Mouse (Mus musculus) heart, embryonic 14.5 days (tissue): Measurements from ENCODE around the gene Usp51. TPM values are rescaled to one million over a fixed set of nuclear protein-coding genes. Genes with fewer than 3 reads are reported as not detected.
A peak's percentile ranks its signal among the peaks of the same experiment; 100 is the strongest.
"Not testable (repeated sequence)": the region's sequence is repeated elsewhere in the genome, so short reads cannot be mapped to it uniquely, and the experiment has no call there.

ENCODE experiments used
- ATAC-seq: fragments of 200-750 bp; cut with Nextera tagmentation; 2 replicates; pipeline ENCODE4 v1.8.0; 2017; ENCODE audit warnings: low read depth, moderate TSS enrichment; ENCODE audit not compliant: insufficient number of reproducible peaks, insufficient read depth, low FRiP score
- H3K27ac ChIP-seq, 2 experiments: fragments of 200-500 bp in 1 of 2; fragments of 300-500 bp in 1 of 2; sonication (generic) in 1 of 2; replicated peaks in 1 of 2; 2 replicates each; pipeline ENCODE4 v1.5.1; 2012 to 2014; ENCODE audit warnings: low read depth in 2 of 2, low read length in 2 of 2, control low read depth in 1 of 2, mild to moderate bottlenecking in 1 of 2, mixed read lengths in 1 of 2; ENCODE audit not compliant: control insufficient read depth in 1 of 2, insufficient read depth in 1 of 2
- H3K27me3 ChIP-seq: fragments of 300-500 bp; sonication (generic); 2 replicates; pipeline ENCODE4 v1.6.1; 2014; ENCODE audit warnings: mild to moderate bottlenecking, low read length, control low read depth; ENCODE audit not compliant: control insufficient read depth, insufficient read depth
- H3K36me3 ChIP-seq: fragments of 300-500 bp; sonication (generic); 2 replicates; pipeline ENCODE4 v1.6.1; 2014; ENCODE audit warnings: mild to moderate bottlenecking, control low read depth, low read length, mixed read lengths; ENCODE audit not compliant: control insufficient read depth, insufficient read depth
- H3K4me1 ChIP-seq, 2 experiments: fragments of 200-500 bp in 1 of 2; fragments of 300-500 bp in 1 of 2; sonication (generic) in 1 of 2; 2 replicates each; pipeline ENCODE4 v1.6.1; 2012 to 2014; ENCODE audit warnings: low read length in 2 of 2, control low read depth in 1 of 2, mixed read lengths in 1 of 2; ENCODE audit not compliant: control insufficient read depth in 2 of 2, insufficient read depth in 2 of 2
- H3K4me2 ChIP-seq: fragments of 300-500 bp; sonication (generic); 2 replicates; pipeline ENCODE4 v1.6.1; 2014; ENCODE audit warnings: mild to moderate bottlenecking, low read length
- H3K4me3 ChIP-seq, 2 experiments: fragments of 200-500 bp in 1 of 2; fragments of 300-500 bp in 1 of 2; sonication (generic) in 1 of 2; 2 replicates each; pipeline ENCODE4 v1.5.1; 2012 to 2014; ENCODE audit warnings: low read length in 2 of 2, mild to moderate bottlenecking in 2 of 2, control low read depth in 1 of 2, low read depth in 1 of 2, moderate library complexity in 1 of 2; ENCODE audit not compliant: control insufficient read depth in 1 of 2, insufficient read depth in 1 of 2
- H3K9ac ChIP-seq: fragments of 300-500 bp; sonication (generic); 2 replicates; pipeline ENCODE4 v1.6.1; 2014; ENCODE audit warnings: mild to moderate bottlenecking, low read length
- H3K9me3 ChIP-seq: fragments of 300-500 bp; sonication (generic); 2 replicates; pipeline ENCODE4 v1.6.1; 2016; ENCODE audit warnings: low read length, control low read depth; ENCODE audit not compliant: control insufficient read depth
- WGBS: fragments of 180-500 bp; shearing (Covaris S2); extraction: QIAGEN DNeasy Blood & Tissue Kit; methylation state at CpG from one replicate; pipeline ENCODE4 v1.1.7; 2014; 5-methylcytosine and 5-hydroxymethylcytosine counted together
- polyA plus RNA-seq: library from polyadenylated mRNA; unstranded; fragments of >200 nt; fragmentation: Nextera tagmentation; extraction: Ambion mirVana; gene quantifications from 2 replicates; pipeline ENCODE4 v1.2.1, GENCODE M21; 2014

Usp51 gene
- 0.84 and 0.93 TPM in 2 replicates for polyA plus RNA-seq

- Histone ChIP-seq H3K4me1 (no peaks in the 10 kb centered on the region), H3K27ac (peak within 1 kb of the TSS; percentile 20 to 68; a peak in 3 of 4 replicates), H3K36me3 (no peaks in the 10 kb centered on the region), H3K9ac (peak within 1 kb of the TSS; percentile 73), H3K4me2 (peak within 1 kb of the TSS; percentile 69), H3K9me3 (no peaks in the 10 kb centered on the region), H3K4me3 (peak within 1 kb of the TSS; percentile 51 to 57), H3K27me3 (no peaks in the 10 kb centered on the region; the same call in 1 of the 2 replicates)
- WGBS = 17% methylated on average over 23 of the region's 23 CpGs
- no peak for ATAC-seq
These were observed at the start of gene Usp51 for GRCm38 (mm10) chrX:153006387-153006841. Usp51 (plus strand) TSS chrX:153006469.

GRCm38 (mm10) chrX:152969606-152970005, 36.7 kb upstream of the Usp51 start:
- WGBS = 67% methylated on average over 6 of the region's 6 CpGs
- H3K4me1 ChIP-seq = no peaks in the 10 kb centered on the region
- H3K9ac ChIP-seq = no peak overlapping the region
- ATAC-seq = no peak
- no peaks in the 10 kb centered on the region for H3K27me3 ChIP-seq
- H3K4me2 ChIP-seq = no peak overlapping the region
- no peaks in the 10 kb centered on the region for H3K9me3 ChIP-seq
- no peak overlapping the region for H3K27ac ChIP-seq
- H3K36me3 ChIP-seq = no peaks in the 10 kb centered on the region
- H3K4me3 ChIP-seq = no peak overlapping the region

GRCm38 (mm10) chrX:152973476-152974203, 32.6 kb upstream of the Usp51 start:
- H3K4me1 ChIP-seq, H3K36me3 ChIP-seq, H3K27me3 ChIP-seq, H3K27ac ChIP-seq, H3K9ac ChIP-seq, H3K9me3 ChIP-seq, H3K4me3 ChIP-seq, ATAC-seq: not testable (repeated sequence)
- 48% methylated on average over 5 of the region's 19 CpGs for WGBS
- peak overlapping the region; percentile 40 for H3K4me2 ChIP-seq

- 25% methylated on average over 6 of the region's 10 CpGs for WGBS
- H3K36me3 ChIP-seq = no peaks in the 10 kb centered on the region
- peak overlapping the region; percentile 40 for H3K4me2 ChIP-seq
- no peaks in the 10 kb centered on the region for H3K4me1 ChIP-seq
- no peaks in the 10 kb centered on the region for H3K27me3 ChIP-seq
- no peak overlapping the region for H3K27ac ChIP-seq
- H3K9ac ChIP-seq = no peak overlapping the region
- ATAC-seq = no peak
- H3K9me3 ChIP-seq = no peaks in the 10 kb centered on the region
- no peak overlapping the region for H3K4me3 ChIP-seq
These were observed 32.0 kb upstream of the Usp51 start for GRCm38 (mm10) chrX:152974204-152974661.

- Histone ChIP-seq H3K4me1 (no peaks in the 10 kb centered on the region), H3K36me3 (no peaks in the 10 kb centered on the region), H3K9me3 (no peaks in the 10 kb centered on the region), H3K4me3 (no peak overlapping the region), H3K27ac (no peak overlapping the region), H3K9ac (no peak overlapping the region), H3K27me3 (no peaks in the 10 kb centered on the region), H3K4me2 (no peak overlapping the region)
- no peak for ATAC-seq
- 78% methylated on average over 6 of the region's 6 CpGs for WGBS
These were observed 29.7 kb upstream of the Usp51 start for GRCm38 (mm10) chrX:152976538-152976937.

- Histone ChIP-seq H3K4me2 (no peak overlapping the region), H3K4me3 (no peak overlapping the region), H3K9me3 (no peaks in the 10 kb centered on the region), H3K27me3 (no peaks in the 10 kb centered on the region), H3K4me1 (no peaks in the 10 kb centered on the region), H3K27ac (no peak overlapping the region), H3K9ac (no peak overlapping the region), H3K36me3 (no peaks in the 10 kb centered on the region)
- 39% methylated on average over 2 of the region's 2 CpGs for WGBS
- ATAC-seq = no peak
These were observed 21.3 kb upstream of the Usp51 start for GRCm38 (mm10) chrX:152985009-152985408.

GRCm38 (mm10) chrX:152989852-152990251, 16.4 kb upstream of the Usp51 start:
- not testable (repeated sequence) for H3K4me1 ChIP-seq, H3K9me3 ChIP-seq, ATAC-seq, H3K9ac ChIP-seq, H3K4me2 ChIP-seq, H3K36me3 ChIP-seq, H3K4me3 ChIP-seq, H3K27ac ChIP-seq, H3K27me3 ChIP-seq

GRCm38 (mm10) chrX:152996105-152996504, 10.2 kb upstream of the Usp51 start:
- H3K4me2 ChIP-seq, H3K9ac ChIP-seq, H3K27ac ChIP-seq, H3K9me3 ChIP-seq, H3K4me1 ChIP-seq, H3K36me3 ChIP-seq, H3K4me3 ChIP-seq, H3K27me3 ChIP-seq, ATAC-seq: not testable (repeated sequence)
- no CpG with 5 or more reads among the region's 3 CpGs for WGBS
